Mouse (Mus musculus) retina, embryonic 14.5 days (tissue): ENCODE measurements at regions not wholly inside any gene's neighbourhood (a gene's known extent, or its start where the extent isn't known, plus 50 kb on each side); places are given as distances from the start of the nearest gene placed in this dataset.

Source experiments
- DNase-seq: peaks from one replicate; pipeline ENCODE4 v3.0.0-alpha.2; 2015; ENCODE audit warnings: low spot score

DNA sequence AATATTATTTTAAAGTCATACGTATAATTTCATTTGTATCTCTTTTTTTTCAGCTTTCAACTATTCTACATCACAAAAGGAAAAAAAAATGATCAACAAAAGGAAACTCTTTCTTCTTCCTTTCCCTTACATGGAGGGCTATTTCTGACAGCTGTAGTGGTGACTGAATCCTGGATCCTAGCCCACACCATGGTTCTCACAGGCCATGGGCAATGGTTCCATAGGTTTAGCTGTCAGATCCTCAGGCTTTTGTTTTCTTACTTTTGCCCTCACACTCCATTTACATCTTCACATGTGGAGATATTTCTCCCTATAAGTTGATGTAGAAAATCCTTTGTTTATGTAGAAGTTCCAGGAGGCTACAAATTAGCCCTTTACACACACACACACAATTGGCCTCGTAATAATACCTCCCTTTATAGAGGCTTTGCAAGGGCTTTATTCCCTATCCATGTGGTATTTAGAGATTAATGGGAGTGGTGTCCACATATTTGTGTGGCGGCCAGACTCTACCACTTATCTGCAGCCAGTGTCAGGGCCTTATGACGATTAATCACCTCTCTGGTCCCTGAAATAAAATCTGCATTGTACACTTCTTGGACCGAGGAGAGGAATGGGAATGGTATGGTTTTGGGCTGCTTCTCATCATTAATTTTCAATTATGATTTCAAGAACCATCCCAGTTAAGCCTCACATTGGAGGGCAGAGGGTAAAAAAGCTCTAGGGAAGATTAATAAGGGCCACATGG is 1057.0 kb downstream of the Flrt2 start:
- no peak for DNase-seq

DNA sequence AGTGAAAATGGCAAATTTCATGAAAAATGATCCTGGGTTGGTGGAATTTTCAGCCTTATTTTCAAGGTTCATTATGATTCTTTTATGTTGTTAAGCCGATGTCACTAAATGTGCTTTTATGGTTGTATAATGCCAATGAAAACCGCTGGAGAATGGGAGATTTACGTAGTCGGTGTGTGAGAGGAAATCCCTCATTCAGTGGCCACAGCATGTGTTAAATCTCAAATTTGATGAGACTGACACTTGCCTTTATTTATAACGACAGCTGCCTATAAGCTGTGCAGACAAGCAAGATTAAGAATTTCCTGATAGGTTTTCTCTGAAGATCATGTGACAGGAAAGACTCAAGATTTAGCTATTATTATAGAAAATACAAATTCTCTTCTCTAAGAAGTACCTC is 1062.7 kb downstream of the Flrt2 start:
- no peak for DNase-seq

DNA sequence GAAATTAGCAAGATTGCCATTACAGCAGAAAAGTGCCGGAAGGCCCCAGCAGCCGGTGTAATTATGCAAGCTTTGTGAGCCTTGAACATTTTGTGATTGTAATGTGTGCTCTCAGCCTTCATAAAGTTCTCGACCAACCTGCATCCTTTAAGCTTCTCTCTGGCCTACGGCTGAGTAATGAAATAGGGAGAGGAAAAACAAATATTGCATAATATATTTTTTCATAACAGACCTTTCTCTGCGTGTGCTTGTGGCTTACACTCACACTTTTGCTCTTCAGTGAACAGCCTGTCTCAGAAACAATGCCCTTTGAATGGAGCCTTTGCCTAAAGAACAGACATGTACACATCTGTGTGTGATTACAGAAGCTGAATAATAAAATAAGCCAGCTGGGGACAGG is 1071.1 kb downstream of the Flrt2 start:
- DNase-seq = peak; percentile 11

DNA sequence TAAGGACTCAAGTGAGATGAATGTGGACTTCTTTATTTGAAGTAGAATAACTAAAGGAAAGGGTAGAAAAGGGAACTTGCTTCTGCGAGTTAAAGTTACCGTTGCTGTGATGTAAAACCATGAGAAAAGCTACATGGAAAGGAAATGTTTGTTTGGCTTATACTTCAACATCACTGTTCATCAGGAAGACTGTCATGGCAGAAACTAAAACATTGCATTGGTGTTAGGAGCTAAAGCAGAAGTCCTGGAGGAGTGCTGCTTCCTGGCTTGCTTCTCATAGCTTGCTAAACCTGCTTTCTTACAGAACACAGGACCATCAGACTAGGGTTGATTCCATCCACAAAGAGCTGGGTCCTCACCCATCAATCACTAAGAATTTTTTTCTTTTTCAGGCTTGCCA is 1071.6 kb downstream of the Flrt2 start:
- DNase-seq = no peak

DNA sequence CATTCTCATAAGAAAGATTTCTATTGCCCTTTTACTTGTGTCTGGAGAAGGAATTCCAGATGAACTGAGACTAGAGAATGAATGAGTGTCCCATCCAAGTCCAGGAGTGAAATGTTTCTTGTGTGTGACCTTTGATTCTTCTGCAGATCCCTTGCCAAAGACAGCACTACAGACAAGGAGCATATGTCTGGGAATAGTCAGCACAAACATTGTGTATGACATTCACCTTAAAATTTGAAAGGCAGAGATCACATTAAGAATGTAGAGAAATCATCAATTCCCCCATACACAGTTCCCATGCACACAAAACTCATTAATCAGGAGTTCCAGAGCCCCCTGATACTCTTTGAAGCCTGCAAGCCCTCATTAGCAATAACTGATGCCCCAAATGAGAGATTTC is 1072.2 kb downstream of the Flrt2 start:
- DNase-seq = no peak

DNA sequence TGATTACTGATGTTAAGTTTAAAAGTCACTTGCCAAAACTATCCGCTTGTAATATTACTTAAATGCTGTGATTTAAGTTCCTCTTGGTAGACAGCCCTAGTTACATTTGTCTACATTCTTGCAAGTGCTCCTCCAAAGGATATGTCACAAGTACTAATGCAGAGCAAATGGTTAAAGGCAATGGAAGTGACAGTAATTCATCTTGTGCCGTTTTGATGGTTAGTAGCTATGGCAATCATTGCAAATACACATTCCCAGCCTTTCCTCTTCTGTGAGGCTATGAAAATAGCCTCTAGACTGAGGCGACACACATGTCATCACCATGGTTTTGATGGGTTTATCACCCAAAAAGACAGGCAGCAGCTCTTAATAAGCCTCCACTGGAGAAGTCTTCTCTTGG is 1079.2 kb downstream of the Flrt2 start:
- no peak for DNase-seq

DNA sequence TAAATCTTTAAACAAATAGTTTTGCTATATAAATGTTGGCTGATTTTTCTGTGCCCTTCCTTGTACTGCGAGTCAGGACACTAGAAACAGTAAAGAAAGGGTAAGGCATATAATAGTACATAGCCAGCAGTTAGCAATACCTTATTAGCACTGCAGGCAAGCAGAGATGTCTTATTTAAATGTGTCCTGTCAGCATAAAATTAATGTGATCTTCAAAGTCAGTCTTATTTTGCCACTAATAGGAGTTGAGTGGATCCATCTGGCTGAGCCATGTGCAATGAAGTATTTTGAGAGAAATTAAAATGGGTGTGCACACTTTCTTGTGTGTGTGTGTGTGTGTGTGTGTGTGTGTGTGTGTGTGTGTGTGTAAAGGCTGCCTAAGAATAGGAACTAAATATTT is 1129.3 kb downstream of the Flrt2 start:
- DNase-seq = peak; percentile 10

DNA sequence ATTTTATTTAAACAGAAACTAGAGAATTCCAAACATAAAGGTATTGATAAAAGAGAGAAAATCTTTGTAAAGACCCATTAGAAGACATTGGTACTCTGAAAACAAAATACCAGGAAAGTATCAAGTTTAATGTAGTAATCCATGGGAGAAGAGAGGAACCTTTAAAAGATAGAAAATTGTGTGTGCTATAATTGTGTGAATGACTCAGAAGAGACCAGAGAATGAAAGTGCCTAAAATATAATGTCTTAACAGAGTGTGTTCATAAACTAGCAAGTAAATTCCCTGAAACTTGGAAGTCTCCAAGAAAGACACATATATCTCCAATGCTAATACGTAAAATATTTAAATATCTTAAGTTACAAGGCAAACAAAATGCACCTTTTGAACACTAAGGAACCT is 1136.4 kb downstream of the Flrt2 start:
- DNase-seq = no peak
